Mouse (Mus musculus): ENCODE data around the gene Srrm2.
"Not testable (repeated sequence)": the region's sequence is repeated elsewhere in the genome, so short reads cannot be mapped to it uniquely, and the experiment has no call there.

The Srrm2 gene

DNA sequence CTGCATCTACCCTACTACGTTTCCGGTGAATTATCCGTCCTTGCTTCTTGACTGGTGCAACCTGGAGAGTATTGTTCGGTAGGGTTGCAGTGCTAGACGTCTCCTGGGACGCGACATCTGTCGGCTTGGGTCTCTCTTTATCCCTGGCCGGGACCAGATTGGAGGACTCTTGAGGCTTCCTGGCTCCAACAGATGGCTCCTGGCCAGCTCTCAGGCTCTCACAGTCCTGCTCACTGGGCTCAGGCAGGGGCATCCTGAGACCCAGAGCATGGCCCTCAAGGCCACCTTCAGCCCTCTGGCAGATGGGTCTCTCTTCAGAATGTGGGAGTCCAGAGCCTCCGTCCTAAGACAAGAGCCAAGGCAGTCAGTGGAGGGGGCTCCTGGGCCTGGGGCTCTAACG lies 27.4 kb upstream of the Srrm2 start:
- no peak for DNase-seq (ENCODE audit: low spot score in 2 of 2)

DNA sequence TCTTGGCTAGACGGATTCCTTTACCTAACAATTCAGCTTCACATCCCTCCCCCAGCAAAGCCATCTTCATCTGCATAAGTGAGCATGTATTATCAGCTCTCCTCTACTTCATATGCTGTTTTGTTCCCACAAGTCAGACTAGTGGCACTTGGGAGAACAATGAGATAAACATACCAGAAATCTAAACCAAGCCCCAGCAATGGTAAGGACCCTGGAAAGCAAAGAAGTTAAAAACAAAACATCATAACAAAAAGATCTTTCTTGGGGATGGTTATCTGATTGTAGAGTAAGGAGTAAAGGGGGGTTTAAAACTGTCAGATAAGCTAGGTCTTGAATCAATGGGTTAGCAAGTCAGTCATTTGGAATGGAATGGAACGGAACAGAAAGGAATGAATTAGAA lies 19.8 kb upstream of the Srrm2 start:
- no peak for DNase-seq (ENCODE audit: low spot score in 2 of 2)

DNA sequence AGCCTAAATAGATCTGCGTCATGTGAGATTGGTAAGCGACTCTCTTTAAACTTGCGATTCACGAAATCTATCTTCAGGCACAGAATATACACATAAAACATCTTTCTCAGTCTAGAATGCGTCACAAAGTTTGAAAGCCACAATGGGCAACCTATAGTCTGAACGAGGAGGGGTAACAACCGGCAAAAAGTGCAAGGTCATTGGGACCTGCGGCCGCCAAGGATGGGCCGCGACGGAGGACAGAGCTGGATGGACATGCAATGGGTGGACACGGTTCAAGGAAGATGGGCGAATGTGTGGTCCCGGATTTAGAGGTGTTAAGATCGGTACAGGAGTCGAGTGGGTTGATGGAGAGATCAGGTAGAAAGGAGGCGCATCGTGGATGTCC lies 19.4 kb upstream of the Srrm2 start:
- no peak for DNase-seq (ENCODE audit: low spot score in 2 of 2)

DNA sequence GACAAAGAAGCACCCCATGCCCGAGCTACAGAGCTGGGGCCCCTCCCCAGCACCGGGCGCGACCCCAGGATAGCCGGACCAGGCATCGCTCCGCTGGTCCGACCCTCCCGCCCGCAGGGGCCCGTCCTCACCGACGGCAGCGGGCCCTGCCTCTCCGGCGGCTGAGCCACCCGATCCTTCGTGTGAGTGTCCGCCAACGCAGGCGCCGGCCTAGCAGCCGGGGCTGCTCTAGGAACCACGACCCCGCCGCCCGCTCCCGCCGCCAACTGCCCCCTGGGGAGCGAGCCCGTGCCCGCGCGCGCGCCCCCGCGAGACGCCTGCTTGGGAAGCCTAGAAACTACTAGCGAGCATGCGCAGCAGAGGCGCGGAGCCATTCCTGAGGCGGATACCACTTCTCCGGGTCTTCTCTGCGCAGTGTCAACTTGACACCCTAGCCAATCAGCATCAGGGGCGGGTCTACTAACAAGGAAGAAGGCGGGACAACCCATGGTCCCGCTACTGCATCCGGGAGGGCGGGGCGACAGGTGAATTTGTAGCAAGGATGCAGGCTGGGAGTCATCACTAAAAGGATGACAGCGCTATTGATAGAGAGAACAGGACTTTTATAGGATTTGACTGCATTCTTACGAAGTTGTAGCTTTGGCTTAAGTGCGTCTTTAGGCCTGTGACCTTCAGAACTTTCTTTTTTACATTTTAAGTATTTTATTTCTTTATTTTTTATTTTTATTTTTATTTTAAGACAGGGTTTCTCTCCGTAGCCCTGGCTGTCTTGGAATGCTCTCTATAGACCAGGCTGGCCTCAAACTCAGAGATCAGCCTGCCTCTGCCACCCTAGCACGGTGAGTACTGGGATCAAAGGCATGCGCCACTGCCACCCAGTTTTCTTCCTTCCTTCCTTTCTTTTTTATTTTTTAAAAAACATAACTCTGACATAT lies 18.8 kb upstream of the Srrm2 start, which contains the start of gene Flywch1:
Gene Flywch1 (minus strand): TSS at position 319 of the 935 bp plus-strand sequence.
- peak; percentile 92 to 93 for DNase-seq (ENCODE audit: low spot score in 2 of 2)

DNA sequence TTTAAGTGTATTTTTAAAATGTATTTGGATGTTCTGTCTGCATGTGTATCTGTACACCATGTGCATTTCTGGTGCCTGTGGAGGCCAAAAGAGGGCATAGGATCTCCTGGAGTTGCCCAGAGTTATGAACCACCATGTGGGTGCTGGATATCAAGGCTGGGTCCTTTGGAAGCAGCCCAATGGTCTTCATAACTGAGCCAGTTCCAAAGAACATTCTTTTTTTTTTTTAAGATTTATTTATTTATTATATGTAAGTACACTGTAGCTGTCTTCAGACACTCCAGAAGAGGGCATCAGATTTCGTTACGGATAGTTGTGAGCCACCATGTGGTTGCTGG lies 18.1 kb upstream of the Srrm2 start:
- DNase-seq (ENCODE audit: low spot score in 2 of 2): not testable (repeated sequence)

DNA sequence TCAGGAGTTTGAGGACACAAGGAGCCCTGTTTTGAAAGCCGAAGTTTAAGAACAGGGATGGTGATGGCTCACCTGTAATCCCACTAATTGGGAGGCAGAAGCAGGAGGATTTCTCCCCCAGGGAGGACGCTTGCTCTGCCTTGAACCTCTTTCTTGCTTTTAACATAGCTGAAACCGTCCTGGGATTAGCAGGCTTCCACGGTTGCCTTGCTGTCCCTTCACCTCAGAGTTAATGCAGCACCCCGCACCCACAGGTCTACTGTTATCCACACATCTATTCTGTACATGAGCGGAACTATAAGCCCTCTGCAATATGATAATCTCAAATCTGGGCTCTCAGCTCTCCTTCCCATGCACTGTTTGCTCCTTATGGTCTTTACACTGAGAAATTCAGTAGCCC lies 16.7 kb upstream of the Srrm2 start:
- no peak for DNase-seq (ENCODE audit: low spot score in 2 of 2)

DNA sequence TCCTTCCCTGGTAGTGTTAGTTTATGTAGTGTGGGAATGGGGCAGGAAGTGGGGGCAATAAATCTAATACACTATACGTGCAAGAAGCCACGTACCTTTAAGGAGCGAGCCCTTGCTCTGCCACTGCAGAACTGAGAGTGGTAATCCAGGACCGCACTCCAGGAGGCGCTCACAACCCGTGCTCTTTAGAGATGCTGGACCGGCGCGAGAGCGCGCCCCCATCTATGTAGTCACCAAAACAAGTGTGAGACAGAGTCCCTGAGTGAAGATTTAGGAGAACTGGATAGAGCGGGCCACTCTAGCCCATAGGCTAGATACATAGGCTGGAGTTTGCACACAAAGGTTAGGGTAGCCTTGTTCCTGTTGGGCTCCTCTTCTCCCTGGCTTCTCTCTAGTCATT lies 16.2 kb upstream of the Srrm2 start:
- DNase-seq (ENCODE audit: low spot score in 2 of 2): peak; percentile 71 to 78

DNA sequence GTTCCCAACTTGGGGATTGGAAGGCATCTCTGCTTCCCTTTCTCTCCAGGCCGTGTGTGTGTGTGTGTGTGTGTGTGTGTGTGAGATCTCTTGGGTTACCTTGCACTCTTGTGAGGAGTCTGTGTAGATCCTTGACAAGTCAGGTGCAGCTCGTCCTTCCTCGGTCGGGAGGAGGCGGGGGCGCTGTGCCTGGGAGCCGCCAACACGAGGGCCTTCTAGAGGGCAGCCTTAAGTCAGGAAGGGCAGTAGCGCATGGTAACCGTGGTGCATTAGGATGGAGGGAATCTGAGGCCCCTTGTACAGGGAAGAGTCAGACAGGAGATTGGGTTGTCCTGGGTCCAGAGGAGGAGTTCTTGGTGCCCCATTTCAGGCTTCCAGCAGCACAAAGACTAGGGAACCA lies 14.1 kb upstream of the Srrm2 start:
- no peak for DNase-seq (ENCODE audit: low spot score in 2 of 2)

DNA sequence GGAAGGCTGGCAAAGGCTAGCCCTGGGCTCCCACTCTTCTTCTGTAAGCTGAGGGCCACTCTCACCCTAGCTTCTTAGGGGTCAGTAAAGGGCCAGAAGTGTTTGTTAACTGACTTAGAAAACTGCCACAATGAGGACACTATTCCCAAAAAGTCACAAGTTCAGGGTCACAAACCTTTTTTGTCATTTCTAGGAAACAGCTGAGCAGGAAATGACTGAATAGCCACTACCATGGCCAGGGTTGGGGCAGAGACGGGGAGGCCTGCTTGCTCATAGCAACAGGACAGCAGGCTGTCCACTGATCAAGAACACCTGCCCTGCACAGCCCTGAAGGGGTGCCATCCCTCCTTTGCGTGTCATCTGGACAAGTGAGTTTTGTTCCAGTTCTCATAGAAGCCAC lies 13.2 kb upstream of the Srrm2 start:
- DNase-seq (ENCODE audit: low spot score in 2 of 2): no peak

DNA sequence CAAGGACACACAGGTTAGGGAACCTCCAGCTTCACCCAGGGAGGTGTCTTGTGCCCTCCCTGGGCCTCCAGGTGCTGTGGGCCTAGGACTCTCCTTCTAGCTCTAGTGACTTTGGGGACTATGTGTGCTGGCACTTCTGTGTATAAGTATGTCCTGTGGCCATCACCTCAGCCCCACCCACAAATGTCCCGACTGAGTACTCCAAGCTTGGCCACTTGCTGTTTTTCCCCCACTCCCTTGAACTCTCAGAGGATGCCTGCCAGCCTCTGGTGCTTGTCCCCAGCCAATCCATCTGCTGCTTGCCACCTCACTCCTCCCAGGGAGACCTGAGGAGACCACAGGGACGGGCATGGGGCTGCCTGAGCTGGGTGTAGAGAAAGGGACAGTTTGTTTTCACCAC lies 11.9 kb upstream of the Srrm2 start:
- no peak for DNase-seq (ENCODE audit: low spot score in 2 of 2)

DNA sequence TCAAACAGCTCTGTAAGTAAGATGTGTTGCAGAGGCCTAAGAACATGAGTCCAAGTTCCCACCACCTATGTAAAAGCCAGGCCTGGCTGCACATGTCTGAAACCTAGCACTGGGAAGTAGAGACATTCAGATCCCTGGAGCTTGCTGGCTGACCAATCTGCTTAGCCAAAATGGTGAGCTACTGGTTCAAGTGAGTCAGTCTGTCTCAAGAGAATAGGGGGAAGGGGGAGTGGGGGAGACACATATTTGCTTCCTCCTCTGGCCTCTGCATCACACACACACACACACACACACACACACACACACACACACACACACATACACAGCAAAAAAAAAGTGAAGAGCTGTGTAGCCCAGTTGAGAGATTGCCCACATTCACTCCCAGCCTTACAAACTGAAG lies 7.0 kb upstream of the Srrm2 start:
- DNase-seq (ENCODE audit: low spot score in 2 of 2): no peak

DNA sequence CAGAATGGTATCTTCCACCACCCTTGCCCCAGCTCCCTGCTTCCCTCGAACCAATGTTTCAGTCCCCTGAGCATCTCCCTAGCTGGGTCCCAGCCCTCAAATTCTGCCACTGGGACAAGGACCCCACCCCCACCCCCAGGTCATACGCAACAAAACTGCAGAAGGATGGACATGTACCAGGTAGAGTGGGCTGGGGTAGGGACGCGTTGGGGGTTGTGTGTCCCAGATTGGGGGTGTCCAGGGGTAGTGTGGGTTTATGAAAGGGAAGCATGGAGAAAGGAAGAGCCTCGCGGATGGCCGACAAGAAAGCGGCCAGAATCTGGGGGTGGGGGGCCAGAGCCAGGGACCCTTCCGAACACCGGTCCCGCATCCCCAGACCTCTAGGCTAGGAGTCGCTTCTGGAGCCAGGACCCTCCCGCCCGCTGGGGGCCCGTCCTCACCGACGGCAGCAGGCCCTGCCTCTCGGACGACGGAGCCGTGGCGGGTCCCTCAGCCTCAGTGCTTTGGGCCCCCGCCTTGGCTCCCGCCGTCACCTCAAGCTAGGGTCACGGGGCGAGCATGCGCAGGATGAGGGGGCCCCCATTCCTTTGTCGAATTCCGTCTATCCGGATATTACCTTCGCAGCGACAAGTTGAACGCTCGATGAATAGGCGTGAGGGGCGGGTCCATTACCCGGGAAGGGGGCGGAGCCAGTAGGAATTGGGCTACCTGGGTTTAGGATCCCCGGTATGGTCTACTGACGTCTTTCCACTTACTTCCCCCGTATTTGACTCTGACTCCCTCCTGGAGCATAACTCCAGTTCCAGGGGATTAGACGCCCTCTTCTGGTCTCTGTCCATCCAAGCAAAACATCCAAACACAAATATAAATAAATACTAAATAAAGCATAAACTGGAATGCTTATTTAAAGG lies 4.5 kb upstream of the Srrm2 start, which contains the start of gene Flywch2:
Gene Flywch2 (minus strand): TSS at position 521 of the 911 bp plus-strand sequence.
- DNase-seq (ENCODE audit: low spot score in 2 of 2): peak; percentile 27 to 50

DNA sequence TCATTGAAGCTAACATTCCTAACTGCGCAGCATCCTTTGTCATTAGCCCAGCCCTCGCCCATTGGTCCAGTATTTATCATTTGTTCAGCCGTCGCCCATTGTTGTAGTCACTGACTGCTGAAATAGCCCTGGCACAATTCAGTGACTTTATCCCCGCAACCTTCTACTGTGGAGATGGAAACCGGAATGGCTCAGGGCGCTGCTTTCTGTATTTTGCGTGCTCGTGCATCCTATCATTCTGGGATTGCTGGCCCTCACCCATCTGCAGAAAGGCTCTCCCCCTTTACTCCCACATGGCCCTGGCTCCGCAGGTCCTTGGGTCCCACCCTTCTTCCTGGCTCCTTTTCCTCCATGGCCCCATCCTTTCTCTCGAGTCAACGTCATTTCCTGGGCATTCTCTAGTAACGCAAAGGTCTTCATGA lies 3.8 kb upstream of the Srrm2 start:
- DNase-seq (ENCODE audit: low spot score in 2 of 2): no peak

DNA sequence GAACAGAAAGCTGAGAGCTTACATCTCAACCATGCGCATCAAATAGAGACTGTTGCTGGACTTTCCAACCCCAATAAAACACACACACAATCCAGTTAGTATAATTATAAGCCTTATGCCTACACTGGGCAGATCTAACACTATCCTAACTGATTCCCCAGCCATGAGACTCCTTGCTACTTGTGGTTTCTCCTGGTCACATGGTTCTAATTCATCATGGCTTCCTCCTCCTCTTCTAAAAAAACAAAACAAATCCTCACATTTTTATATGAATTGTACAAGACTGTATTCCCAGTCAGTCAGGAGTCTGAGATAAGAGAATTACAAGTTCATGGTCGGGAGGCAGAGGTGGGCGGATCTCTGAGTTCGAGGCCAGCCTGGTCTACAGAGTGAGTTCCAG lies 1.4 kb upstream of the Srrm2 start:
- no peak for DNase-seq (ENCODE audit: low spot score in 2 of 2)

DNA sequence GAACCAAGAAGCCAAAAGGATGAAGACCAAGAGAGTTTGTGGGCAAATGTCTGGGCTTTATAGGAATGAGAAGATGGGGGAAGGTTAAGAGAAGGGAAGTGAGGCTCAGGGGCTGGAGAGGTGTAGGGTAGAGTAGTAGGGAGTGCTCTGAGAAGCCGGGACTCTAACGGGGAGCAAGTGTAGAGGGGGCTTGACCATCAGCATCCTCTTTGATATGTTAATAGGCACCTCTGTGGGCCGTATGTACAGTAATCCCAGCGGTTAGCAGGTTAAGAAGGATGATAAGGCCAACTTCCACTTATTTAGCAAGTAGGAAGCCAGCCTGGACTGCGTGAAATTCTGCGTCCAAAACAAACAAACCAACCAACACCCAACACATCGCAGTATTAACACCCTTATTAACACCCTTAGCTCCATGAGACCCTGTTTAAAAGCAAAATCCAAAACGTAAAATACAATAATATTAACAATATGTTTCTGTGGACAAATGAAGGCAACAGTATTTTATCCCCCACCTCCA lies 523 bp upstream of the Srrm2 start:
- DNase-seq (ENCODE audit: low spot score in 2 of 2): no peak

DNA sequence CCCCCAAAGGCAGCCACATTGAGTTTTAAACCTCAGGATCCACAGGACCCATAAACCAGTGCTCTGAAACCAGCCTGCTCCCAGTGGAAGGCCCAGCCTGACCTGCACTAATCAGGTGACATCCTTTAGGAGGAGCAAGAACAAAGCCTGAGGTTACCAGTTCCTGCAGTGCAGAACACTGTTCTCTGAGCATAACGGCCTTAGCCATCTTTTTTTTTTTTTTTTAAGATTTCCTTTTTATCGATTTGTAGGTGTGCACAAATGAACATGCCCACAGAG lies 686 bp downstream of the Srrm2 start:
- no peak for DNase-seq (ENCODE audit: low spot score in 2 of 2)

DNA sequence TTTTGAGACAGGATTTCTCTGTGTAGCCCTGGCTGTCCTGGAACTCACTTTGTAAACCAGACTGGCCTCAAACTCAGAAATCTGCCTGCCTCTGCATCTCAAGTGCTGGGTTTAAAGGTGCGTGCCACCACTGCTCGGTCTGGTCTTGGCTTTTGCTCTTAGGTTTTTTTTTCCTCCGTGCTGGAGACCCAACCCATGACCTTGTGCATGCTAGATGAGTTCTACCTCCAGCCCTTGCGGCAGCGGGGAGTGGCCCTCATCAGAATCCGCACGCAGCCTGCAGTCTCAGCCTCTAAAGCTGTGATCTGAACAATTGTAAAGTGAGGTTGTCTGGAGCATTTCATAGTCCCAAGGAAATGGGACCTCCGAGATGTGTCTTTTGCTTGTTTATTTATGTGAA lies 5.0 kb downstream of the Srrm2 start:
- DNase-seq (ENCODE audit: low spot score in 2 of 2): no peak

DNA sequence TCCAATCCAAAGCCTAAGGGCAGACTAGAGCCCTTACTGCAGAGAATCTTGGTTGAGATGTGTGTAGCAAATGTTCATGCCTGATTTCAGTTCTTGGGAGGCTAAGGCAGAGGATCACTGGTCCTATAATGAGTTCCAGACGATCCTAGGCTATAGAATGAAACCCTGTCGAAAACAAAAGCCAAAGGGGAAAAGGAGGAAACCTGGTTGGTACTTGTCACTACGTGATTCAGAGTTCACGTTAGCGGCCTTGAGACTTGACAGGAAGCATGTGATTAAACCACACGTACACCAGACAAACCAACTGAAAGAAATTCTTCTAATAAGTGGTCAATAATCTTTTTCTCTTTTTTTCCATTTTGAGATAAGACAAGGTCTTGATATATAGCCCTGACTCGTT lies 7.0 kb downstream of the Srrm2 start:
- DNase-seq (ENCODE audit: low spot score in 2 of 2): no peak

DNA sequence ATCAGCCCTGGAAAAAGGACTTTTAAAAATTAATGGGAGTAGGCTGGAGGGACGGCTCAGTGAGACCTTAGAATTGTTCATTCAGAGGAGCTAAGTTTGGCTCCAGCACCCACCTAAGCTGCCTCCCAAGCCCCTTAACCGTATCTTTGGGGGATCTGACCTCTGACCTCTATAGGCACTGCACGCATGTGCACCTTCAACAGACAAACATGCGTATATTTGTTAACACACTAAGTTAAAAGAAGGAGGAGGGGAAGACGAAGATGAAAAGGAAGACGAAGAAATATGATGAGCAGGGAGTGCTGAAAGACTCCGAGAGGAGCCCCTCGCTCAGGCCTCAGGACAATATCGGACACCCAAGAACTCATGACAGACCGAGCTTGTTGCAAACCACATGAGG lies 11.3 kb downstream of the Srrm2 start:
- DNase-seq (ENCODE audit: low spot score in 2 of 2): no peak

DNA sequence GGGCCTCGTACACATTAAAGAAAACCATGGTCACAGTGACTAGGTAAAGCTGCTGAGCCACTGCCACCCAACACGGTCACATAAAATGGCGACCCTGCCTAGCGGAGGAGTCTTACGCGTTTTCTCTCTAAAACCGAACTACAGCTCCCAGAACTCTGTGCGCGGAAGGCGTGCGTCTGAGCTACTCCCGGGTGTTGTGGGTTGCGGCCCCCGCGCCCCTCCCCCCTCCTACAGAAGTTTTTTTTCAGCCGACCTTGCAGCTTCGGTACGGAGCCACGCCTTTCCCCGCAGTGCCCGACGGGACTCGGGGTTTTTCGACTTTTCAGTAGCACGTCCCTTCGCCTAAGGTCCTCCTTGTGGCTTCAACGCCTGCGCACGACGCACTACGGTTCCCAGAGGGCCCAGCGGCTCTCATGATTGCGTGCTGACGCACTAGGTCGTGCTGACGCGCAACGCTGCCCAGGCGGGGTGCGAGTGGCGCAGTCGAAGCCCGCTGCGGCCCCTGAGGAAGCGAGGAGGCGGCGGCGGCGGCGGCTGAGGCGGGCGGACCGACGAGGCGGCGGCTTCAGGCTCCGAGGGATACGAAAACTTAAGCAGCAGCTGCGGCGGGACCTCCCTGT lies 12.5 kb downstream of the Srrm2 start:
- peak; percentile 90 to 93 for DNase-seq (ENCODE audit: low spot score in 2 of 2)

DNA sequence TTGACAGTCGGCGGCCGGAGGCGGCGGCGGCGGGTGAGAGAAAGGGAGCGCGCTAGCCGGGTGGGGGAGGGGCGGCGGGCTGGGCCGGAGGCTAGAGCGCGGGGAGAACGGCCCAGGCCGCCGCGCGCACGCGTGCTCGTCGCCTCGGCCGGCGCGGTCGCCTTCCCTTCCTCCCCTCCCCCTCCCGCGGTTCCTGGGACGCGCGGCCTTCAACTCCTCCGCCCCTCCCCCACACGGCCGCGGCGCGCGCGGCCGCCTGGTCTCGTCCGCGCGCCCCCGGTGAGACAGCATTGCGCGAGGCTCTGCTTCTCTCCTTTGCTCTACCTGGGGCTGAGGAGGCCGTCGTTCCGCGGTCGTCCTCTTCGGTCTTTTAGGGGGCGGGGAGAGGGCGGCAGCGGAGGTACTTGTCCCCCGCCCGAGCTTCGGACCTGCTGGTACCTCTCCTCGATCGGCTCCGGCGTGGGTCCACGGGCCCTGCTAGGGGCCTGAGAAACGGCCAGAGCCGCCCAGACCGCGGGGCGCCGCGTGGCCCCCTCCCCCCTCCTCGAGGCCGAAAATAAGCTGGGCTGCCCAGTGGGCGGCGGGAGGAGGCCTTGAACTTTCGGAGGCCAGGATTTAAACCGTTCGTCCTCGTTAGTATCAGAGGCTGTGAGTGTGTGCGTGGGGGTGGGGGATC lies 13.2 kb downstream of the Srrm2 start:
- DNase-seq (ENCODE audit: low spot score in 2 of 2): peak; percentile 67 to 74

Measured in spleen, postnatal 14 days (tissue).